Mouse (Mus musculus) kidney, postnatal 14 days (tissue): ENCODE results near the gene Katnb1.

Source experiments
- DNase-seq: peaks from one replicate; pipeline ENCODE4 v3.0.0; 2022; ENCODE audit warnings: mixed read lengths

Katnb1 gene

DNA sequence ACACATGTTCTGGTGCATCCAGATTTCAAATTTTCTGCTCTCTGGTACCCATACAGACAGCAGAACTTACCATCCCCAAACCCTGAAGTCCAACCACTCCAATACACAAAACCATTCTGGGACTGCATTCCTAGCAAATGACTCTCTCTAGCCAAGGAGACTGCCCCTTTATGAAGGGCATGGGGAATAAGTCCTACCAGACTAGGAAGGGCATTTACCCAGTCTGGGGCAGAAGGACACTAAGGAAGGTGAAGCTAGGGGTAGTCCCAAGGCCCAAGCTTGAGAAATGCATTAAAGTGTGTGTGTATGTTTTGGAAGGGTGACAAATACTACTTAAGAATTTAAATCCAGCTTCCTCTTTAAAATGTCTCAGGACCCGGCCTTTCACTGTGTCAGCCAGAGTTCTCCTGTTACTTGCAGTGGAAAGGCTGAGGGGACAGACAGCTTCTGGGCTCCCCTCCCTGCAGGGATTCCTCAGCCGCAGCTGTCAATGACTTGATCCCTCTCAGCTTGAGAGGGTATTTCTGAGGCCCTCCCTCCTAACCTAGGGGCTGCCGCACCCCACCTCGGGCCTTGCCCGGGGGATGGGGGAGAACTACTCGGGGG is 60.6 kb downstream of the Katnb1 start:
- peak; percentile 57 for DNase-seq

DNA sequence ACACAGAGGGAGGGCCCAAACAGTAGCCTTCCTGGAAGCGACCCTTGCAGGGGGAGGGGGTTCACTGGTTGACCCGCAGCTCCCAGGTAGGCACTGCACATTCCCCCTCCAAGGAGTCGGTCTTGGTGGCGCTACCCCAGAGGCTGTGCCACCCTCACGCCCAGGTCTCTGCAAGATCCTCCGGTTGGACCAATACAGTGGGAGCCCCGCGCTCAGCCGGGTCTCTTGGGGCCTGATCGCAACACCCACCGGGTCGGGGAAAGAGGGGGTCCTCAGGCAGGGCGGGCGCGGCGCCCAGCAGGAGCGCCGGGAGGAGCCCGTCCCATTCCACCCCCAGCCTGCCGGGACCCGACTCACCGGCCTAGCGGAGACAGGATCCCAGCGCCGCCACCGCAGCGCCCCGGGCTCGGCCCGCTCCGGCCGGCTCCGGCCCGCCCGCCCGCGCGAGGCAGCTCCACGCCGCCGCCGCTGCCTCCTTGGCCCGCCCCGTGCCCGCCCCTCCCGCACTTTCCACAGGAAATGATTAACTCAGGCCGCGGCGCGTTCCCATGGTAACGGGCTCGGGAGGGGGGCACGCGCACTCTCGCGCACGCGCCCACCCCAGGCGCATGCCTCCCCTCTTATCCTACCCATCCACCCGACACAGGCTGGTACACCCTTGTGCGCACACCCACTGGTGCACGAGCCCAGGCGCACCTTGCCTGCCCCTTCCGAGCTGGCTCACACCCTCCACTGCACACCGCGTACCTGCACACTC is 61.3 kb downstream of the Katnb1 start:
- peak; percentile 93 for DNase-seq

DNA sequence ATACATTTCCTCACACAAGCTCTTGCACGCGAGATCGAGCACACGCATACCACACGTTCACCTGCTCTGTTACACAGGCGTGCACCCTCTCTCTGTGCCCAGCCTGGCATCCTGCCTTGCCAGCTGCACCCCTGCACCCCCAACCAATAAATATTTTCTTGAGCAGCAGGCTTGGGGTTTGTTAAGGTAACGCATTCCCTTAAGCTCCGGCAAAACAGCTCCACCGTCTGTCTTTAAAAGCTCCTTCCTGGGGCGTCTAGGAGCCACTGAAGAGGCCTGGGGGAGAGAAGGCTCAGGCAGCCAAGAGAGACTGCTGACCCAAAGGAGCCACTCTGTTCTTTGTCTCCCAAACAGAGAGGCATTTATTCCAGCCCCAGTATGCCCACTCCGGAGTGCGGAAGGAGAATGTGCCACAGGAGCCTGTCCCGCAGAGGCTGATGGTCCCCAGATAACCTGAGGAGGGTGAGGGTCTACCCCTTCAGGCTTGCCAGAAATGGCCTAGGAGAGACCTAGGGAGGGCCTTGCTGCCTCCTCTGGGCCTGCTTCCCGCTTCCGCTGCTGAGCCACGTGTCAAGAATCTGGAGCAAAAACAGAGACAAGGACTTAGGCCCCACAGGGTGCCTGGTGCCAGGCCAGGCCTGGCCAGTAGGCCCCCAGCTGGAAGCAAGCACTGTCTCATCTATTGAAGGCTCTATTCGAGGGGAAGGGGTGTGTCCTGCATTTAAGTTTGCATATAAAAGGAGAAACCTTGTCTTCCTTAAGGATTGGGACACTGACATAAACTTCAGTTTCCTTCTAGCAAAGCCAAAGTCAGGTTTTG is 62.2 kb downstream of the Katnb1 start:
- peak; percentile 58 for DNase-seq

DNA sequence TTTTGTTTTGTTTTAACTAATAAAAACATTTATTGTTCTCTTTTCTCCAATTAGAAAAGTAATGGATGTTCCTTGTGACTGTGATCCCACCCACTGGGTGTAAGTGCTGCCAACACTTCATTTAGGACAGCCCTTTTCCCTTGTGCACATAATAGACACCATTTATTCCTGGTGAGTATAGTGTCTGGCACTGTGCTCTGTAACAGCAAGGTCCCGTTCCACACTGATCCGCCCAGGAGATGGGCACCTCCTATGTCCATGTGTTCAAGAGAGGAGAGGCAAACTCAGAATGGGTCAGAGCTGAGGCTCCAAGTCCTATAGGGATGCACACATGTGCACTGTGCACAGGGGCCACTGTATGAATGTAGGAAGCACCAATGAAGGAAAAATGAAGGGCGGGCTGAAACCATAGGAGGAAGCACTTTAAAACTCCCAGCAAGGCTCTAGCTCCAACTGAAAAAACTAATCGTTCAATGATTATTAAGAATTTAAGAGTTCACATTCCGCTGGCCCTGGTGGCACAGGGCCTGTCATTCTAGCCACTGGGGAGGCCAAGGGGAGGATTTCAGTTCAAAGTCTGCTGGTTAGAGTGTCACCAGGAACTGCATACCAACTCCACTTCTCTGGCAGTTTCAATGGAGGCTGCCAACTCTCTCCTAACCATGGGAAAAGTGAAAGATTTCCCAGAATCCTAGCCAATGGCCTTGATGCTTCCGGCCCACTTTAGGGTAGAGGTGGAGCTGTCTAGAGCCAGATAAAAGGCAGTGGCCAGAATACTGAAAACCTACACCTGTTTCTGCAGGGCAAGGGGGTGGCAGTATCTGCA is 63.0 kb downstream of the Katnb1 start:
- peak; percentile 70 for DNase-seq

DNA sequence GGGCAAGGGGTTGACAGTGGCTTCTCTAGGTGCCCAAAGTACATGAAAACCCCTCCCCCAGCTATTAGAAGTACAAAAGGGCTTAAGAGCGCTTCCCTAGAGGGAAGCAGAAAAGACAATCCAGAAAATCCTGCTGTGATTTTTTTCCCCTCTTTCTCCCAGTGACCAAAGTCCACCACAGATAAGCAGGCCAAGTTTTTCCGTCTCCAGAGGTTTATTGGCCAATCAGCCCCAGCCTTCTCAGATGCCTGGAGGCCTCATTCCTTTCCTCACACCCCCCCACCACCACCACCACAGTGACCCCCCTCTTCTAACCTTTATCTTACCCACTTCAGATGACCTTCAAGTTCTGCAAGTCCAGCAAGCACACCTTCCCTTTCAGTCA is 63.6 kb downstream of the Katnb1 start:
- peak; percentile 46 for DNase-seq

DNA sequence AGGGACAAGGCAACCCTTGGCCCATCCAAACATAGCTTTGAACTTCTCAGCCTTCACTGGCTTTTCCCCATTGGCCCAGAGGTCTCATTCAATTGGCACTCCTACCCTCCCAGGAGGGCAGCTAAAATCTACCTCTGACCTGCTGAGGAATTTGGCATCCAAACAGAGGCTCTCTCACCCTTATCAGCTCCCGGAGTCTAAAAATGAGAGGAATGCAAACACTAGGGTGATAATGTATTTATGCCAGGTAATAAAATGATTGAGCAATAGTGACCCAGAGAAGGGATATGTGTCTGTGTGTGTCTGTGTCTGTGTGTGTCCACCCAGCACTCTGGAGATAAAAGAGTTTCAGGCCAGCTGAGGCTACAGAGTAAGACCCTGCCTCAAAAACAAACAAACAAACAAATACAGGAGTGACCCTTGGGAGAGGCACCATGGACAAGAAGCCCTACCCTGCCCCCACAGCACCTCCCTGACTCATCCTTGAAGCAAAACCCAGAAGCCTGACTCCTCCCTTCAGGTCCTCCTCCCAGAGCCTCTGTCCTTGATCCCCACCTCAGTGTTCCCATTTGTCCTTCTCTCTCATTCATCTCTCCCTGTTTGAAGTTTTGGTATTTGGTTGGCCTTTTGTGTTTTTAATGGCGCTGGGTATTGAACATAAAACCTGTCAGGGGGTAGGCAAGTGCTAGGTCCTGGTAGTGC is 65.2 kb downstream of the Katnb1 start:
- DNase-seq, result peak; percentile 50

DNA sequence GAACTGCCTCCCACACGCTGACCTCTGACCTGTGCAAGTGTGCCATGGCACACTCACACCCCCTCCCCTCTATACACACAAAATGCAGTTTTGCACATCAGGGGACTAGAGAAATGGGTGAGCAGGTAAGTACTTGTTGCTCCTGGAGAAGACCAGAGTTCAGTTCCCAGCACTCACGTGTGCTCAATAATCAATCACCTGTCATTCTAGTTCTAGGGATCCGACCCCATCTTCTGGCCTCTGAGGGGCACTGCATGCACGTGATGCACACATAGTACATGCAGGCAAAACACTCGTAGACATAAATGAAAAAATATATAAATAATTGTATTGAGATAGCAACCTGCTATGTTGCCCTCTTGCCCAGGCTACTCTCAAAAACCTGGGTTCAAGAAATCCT is 65.9 kb downstream of the Katnb1 start:
- no peak for DNase-seq

DNA sequence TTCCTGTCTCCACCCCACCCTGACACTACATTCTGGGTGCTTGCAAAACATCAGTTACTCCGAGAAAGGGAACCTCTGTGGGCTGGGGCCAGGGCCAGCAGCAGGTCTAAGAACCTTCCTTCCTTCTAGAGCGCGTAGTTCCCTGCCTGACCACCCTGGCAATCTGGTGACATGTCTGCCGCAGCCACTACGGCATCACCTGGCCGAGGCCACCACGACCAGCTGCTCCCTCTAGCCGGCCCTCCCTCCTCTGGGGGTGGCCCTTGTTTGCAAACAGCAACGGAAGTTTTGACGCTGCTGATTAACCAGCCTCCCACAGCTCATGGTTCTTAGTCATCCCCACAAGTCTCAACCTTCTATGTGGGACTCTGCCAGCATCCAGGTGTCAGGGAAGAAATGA is 68.4 kb downstream of the Katnb1 start:
- no peak for DNase-seq

DNA sequence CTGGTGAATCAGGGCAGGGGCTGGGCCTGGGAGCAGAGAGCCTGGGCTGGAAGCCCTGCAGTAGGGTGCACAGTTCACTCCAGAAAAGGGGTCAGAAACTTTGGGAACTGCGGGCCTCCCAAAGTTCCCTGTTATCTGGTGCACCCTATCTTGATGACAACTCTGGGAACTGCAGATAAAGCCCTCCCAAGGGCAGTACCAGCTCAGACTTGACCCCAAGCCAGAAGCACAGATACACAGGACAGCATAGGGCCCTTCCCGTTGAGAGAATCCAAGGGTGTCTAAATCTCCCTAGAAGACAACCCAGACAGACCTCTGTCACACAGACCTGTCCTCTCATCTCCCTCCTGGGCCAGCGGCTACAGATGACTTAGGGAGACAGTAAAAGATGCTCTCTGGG is 69.6 kb downstream of the Katnb1 start:
- DNase-seq, result no peak
